Mouse (Mus musculus): ENCODE data around the gene Dtnb. TPM values are rescaled to one million over a fixed set of nuclear protein-coding genes. Genes with fewer than 3 reads are reported as not detected.
A peak's percentile ranks its signal among the peaks of the same experiment; 100 is the strongest.

The Dtnb gene
- polyA plus RNA-seq, 1 experiment = 15.9 TPM

GRCm38 (mm10) chr12:3788421-3789051 is 216.4 kb downstream of the Dtnb start:
- no peaks in the 10 kb centered on the region for H3K27me3 ChIP-seq (ENCODE audit: control insufficient read depth, insufficient read depth, low read length)
- no peak for TF ChIP-seq POLR2A (IDR thresholded peaks at IDR 0.05; ENCODE audit: low read depth, low read length)
- no peak for TF ChIP-seq CTCF (IDR thresholded peaks at IDR 0.05; ENCODE audit: extremely low read depth, insufficient read length, insufficient replicate concordance, low read depth, low read length)
- H3K4me3 ChIP-seq (ENCODE audit: low read depth, low read length) = no peak overlapping the region
- peaks cover 12% of the 10 kb centered on the region; the same call in 1 of the 2 replicates for H3K4me1 ChIP-seq (ENCODE audit: control insufficient read depth, insufficient read depth, insufficient read length, low read length)
- H3K36me3 ChIP-seq (ENCODE audit: control insufficient read depth, insufficient read depth, low read length) = no peaks in the 10 kb centered on the region
- WGBS = 76% methylated on average over 5 of the region's 5 CpGs
- H3K27ac ChIP-seq (ENCODE audit: insufficient read depth, low read depth, low read length) = no peak overlapping the region

GRCm38 (mm10) chr12:3789626-3790185 is 217.5 kb downstream of the Dtnb start:
- Histone ChIP-seq H3K27me3 (ENCODE audit: control insufficient read depth, insufficient read depth, low read length) (no peaks in the 10 kb centered on the region), H3K4me1 (ENCODE audit: control insufficient read depth, insufficient read depth, insufficient read length, low read length) (peaks cover 6% of the 10 kb centered on the region; the same call in 1 of the 2 replicates), H3K36me3 (ENCODE audit: control insufficient read depth, insufficient read depth, low read length) (no peaks in the 10 kb centered on the region), H3K4me3 (ENCODE audit: low read depth, low read length) (no peak overlapping the region), H3K27ac (ENCODE audit: insufficient read depth, low read depth, low read length) (no peak overlapping the region)
- TF ChIP-seq POLR2A (IDR thresholded peaks at IDR 0.05; ENCODE audit: low read depth, low read length) (no peak), CTCF (IDR thresholded peaks at IDR 0.05; ENCODE audit: extremely low read depth, insufficient read length, insufficient replicate concordance, low read depth, low read length) (no peak)
- 79% methylated on average over 5 of the region's 5 CpGs for WGBS

DNA sequence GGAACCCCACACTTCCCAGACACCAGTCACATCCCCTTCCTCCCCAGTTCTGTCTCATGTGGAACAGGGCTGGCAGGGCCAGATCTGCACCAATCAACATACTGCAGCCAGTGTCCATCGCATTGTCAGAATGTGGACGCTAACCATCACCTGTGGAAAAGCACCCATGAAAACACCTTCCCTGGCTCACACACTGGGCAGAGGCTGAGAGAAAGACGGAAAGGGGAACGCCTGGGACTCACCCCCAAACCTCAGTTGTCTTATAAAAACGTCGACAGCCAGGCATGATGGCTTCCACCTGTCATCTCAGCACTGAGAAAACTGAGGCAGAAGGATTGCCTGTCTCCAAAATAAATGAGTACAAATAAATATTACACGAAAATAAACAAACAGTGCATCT is 219.1 kb downstream of the Dtnb start:
- Histone ChIP-seq H3K4me1 (ENCODE audit: control insufficient read depth, insufficient read depth, insufficient read length, low read length) (peaks cover 6% of the 10 kb centered on the region; the same call in 1 of the 2 replicates), H3K27ac (ENCODE audit: insufficient read depth, low read depth, low read length) (no peak overlapping the region), H3K36me3 (ENCODE audit: control insufficient read depth, insufficient read depth, low read length) (no peaks in the 10 kb centered on the region), H3K27me3 (ENCODE audit: control insufficient read depth, insufficient read depth, low read length) (no peaks in the 10 kb centered on the region), H3K4me3 (ENCODE audit: low read depth, low read length) (0 out of 2 replicates have a peak overlapping the region, but pooled peaks have one; percentile 4)
- 37% methylated on average over 7 of the region's 7 CpGs for WGBS
- TF ChIP-seq CTCF (IDR thresholded peaks at IDR 0.05; ENCODE audit: extremely low read depth, insufficient read length, insufficient replicate concordance, low read depth, low read length) (no peak), POLR2A (IDR thresholded peaks at IDR 0.05; ENCODE audit: low read depth, low read length) (no peak)

- Histone ChIP-seq H3K27me3 (ENCODE audit: control insufficient read depth, insufficient read depth, low read length) (no peaks in the 10 kb centered on the region), H3K27ac (ENCODE audit: insufficient read depth, low read depth, low read length) (no peak overlapping the region), H3K4me1 (ENCODE audit: control insufficient read depth, insufficient read depth, insufficient read length, low read length) (peaks cover 6% of the 10 kb centered on the region; the same call in 1 of the 2 replicates), H3K36me3 (ENCODE audit: control insufficient read depth, insufficient read depth, low read length) (no peaks in the 10 kb centered on the region), H3K4me3 (ENCODE audit: low read depth, low read length) (peak overlapping the region; percentile 46)
- WGBS = under 1% methylated on average over 22 of the region's 22 CpGs
- peak; percentile 95 for TF ChIP-seq CTCF (IDR thresholded peaks at IDR 0.05; ENCODE audit: extremely low read depth, insufficient read length, insufficient replicate concordance, low read depth, low read length)
- TF ChIP-seq POLR2A (IDR thresholded peaks at IDR 0.05; ENCODE audit: low read depth, low read length) = no peak
These were observed 219.6 kb downstream of the Dtnb start for GRCm38 (mm10) chr12:3791732-3792131.

DNA sequence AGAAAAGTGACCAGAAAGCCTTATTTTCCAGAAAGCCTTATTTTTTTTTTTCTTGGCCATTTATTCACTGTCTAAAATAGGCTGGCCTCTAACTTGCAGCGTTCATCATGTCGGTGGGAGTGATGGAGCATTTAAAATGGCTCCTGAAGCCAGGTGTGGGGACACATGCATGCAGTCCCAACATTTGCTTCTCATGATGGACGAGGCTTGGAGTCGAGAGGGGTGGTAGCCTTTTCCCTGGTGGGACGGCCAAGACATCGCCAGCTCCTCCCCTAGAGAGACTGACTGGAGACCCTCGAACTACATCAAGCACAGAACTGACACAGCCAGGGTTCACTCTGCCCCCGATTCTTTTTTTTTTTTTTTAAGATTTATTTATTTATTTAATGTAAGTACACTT is 220.1 kb downstream of the Dtnb start:
- WGBS = 35% methylated on average over 8 of the region's 8 CpGs
- Histone ChIP-seq H3K4me3 (ENCODE audit: low read depth, low read length) (no peak overlapping the region; the same call in 1 of the 2 replicates), H3K27ac (ENCODE audit: insufficient read depth, low read depth, low read length) (no peak overlapping the region), H3K36me3 (ENCODE audit: control insufficient read depth, insufficient read depth, low read length) (no peaks in the 10 kb centered on the region), H3K27me3 (ENCODE audit: control insufficient read depth, insufficient read depth, low read length) (no peaks in the 10 kb centered on the region), H3K4me1 (ENCODE audit: control insufficient read depth, insufficient read depth, insufficient read length, low read length) (peaks cover 6% of the 10 kb centered on the region; the same call in 1 of the 2 replicates)
- TF ChIP-seq POLR2A (IDR thresholded peaks at IDR 0.05; ENCODE audit: low read depth, low read length) = no peak
- no peak for TF ChIP-seq CTCF (IDR thresholded peaks at IDR 0.05; ENCODE audit: extremely low read depth, insufficient read length, insufficient replicate concordance, low read depth, low read length)

GRCm38 (mm10) chr12:3795569-3795968 is 223.4 kb downstream of the Dtnb start:
- Histone ChIP-seq H3K4me3 (ENCODE audit: low read depth, low read length) (no peak overlapping the region), H3K4me1 (ENCODE audit: control insufficient read depth, insufficient read depth, insufficient read length, low read length) (peaks cover 5% of the 10 kb centered on the region; the same call in 1 of the 2 replicates), H3K27me3 (ENCODE audit: control insufficient read depth, insufficient read depth, low read length) (no peaks in the 10 kb centered on the region), H3K36me3 (ENCODE audit: control insufficient read depth, insufficient read depth, low read length) (no peaks in the 10 kb centered on the region), H3K27ac (ENCODE audit: insufficient read depth, low read depth, low read length) (no peak overlapping the region)
- 33% methylated on average over 4 of the region's 4 CpGs for WGBS
- no peak for TF ChIP-seq POLR2A (IDR thresholded peaks at IDR 0.05; ENCODE audit: low read depth, low read length)
- no peak for TF ChIP-seq CTCF (IDR thresholded peaks at IDR 0.05; ENCODE audit: extremely low read depth, insufficient read length, insufficient replicate concordance, low read depth, low read length)

- Histone ChIP-seq H3K36me3 (ENCODE audit: control insufficient read depth, insufficient read depth, low read length) (no peaks in the 10 kb centered on the region), H3K4me1 (ENCODE audit: control insufficient read depth, insufficient read depth, insufficient read length, low read length) (no peaks in the 10 kb centered on the region), H3K4me3 (ENCODE audit: low read depth, low read length) (no peak overlapping the region), H3K27me3 (ENCODE audit: control insufficient read depth, insufficient read depth, low read length) (no peaks in the 10 kb centered on the region), H3K27ac (ENCODE audit: insufficient read depth, low read depth, low read length) (no peak overlapping the region)
- WGBS = 89% methylated on average over 1 of the region's 1 CpGs
- TF ChIP-seq POLR2A (IDR thresholded peaks at IDR 0.05; ENCODE audit: low read depth, low read length) = no peak
- no peak for TF ChIP-seq CTCF (IDR thresholded peaks at IDR 0.05; ENCODE audit: extremely low read depth, insufficient read length, insufficient replicate concordance, low read depth, low read length)
These were observed 227.4 kb downstream of the Dtnb start for GRCm38 (mm10) chr12:3799551-3799950.
